Mouse (Mus musculus) right cerebral cortex, postnatal 10 days (tissue): Measurements from ENCODE around the gene Sap30.

Source experiments
- DNase-seq, 2 experiments: peaks; one replicate each; pipeline ENCODE4 v3.0.0; 2021; ENCODE audit warnings: low spot score in 2 of 2

The Sap30 gene

GRCm38 (mm10) chr8:57441131-57441530, 46.5 kb downstream of the Sap30 start:
- DNase-seq, result no peak

- DNase-seq, result no peak
Measured at GRCm38 (mm10) chr8:57436437-57436796, 51.2 kb downstream of the Sap30 start.

GRCm38 (mm10) chr8:57435768-57436436, 51.8 kb downstream of the Sap30 start:
- peak; percentile 86 to 90 for DNase-seq

- DNase-seq, result no peak
Measured at GRCm38 (mm10) chr8:57432802-57433201, 54.9 kb downstream of the Sap30 start.
